Mouse (Mus musculus) embryonic facial prominence, embryonic 14.5 days (tissue): Measurements from ENCODE around the gene Chst2. TPM values are rescaled to one million over a fixed set of nuclear protein-coding genes. Genes with fewer than 3 reads are reported as not detected.

Experiments used
- polyA plus RNA-seq: library from polyadenylated mRNA; unstranded; fragments of >200 nt; fragmentation: Nextera tagmentation; extraction: Ambion mirVana; gene quantifications from 2 replicates; pipeline ENCODE4 v1.2.1, GENCODE M21; 2014

Gene Chst2
- polyA plus RNA-seq, 1 experiment from 2014 or later: 8.1 TPM

Other genes starting within 250 kb of the Chst2 start
- gene U2surp, start 105.3 kb upstream of the Chst2 start, polyA plus RNA-seq: 97.0 and 108 TPM in 2 replicates
- gene Paqr9, start 152.9 kb upstream of the Chst2 start, polyA plus RNA-seq: 0.41 and 0.47 TPM in 2 replicates
- gene Pcolce2, start 230.9 kb upstream of the Chst2 start, polyA plus RNA-seq: 10.2 and 13.5 TPM in 2 replicates